Mouse (Mus musculus): ENCODE measurements around the gene Taok2. TPM values are rescaled to one million over a fixed set of nuclear protein-coding genes. Genes with fewer than 3 reads are reported as not detected.
A peak's percentile ranks its signal among the peaks of the same experiment; 100 is the strongest.

Gene Taok2
- total RNA-seq, 2 experiments from 2014 or later = 20.3 to 26.4 TPM

- DNase-seq = no peak
Observed at GRCm38 (mm10) chr7:126870520-126870891, 14.0 kb downstream of the Taok2 start.

DNA sequence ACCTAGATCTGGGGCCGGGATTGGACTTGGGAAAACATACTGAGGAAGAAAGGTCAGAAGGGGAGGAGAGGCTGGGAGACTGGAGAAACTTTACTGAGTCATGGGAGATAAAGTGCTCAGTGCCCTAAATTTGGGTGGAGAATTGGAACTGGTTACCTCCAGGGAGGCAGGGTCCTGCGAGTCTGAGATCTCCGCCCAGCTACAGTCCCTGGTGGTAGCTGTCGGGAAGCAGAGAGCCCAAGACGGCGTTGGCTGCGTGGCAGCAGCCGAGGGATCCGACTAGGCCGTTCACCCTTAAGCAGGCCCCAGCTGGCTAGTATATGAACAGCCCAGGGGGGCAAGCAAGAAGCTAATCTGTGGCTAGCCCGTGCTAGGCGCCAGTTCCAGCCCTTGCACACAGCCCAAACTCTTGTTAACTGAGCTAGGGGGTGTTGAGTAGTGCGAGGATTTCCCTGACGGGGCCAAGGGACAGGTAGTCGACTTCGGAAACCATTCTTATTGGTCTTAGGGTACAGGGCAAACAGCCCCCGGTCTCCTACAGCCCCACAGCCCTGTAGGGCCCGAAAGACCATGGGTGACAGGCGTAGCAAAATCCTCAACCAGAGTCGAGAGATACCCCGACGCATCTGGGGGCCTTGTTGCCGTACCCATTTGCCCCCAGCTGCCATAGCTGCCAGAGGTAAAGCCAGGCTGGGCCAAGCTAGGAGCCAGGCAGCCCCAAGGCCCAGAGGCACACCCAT, 14.6 kb downstream of the Taok2 start:
- no peak for DNase-seq

DNA sequence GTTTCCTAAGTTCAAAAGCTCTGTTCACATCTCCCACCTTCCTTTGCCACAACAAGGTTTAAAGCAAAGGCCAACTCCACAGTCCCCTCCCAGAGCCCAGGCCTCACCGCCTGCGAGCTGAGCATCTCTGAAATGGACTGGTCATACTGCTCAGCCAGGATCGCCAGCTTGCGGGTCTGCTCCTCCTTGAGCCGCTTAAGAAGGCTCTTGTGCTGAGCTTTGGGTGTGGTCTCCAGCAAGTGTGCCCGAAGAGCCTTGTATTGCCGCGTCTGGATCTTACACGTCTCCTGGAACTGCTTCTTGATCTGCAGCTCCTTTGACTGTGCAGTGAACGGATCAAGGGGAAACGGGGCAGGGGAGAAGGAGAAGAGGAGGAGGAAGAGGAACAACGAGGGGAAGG, 16.5 kb downstream of the Taok2 start:
- no peak for DNase-seq

GRCm38 (mm10) chr7:126867534-126867933, 17.0 kb downstream of the Taok2 start:
- no peak for DNase-seq

GRCm38 (mm10) chr7:126863791-126864190, 20.7 kb downstream of the Taok2 start:
- no peak for DNase-seq

- peak; percentile 87 for DNase-seq
Observed at GRCm38 (mm10) chr7:126862147-126862784, 22.2 kb downstream of the Taok2 start, which contains the start of gene Ino80e. TSS of gene Ino80e (minus strand) at chr7:126862377.

- DNase-seq = peak; percentile 93
Observed at GRCm38 (mm10) chr7:126861429-126862130, 22.9 kb downstream of the Taok2 start, which contains the start of gene Hirip3. TSS of gene Hirip3 (plus strand) at chr7:126861972.

GRCm38 (mm10) chr7:126860987-126861386, 23.5 kb downstream of the Taok2 start:
- DNase-seq = no peak

DNA sequence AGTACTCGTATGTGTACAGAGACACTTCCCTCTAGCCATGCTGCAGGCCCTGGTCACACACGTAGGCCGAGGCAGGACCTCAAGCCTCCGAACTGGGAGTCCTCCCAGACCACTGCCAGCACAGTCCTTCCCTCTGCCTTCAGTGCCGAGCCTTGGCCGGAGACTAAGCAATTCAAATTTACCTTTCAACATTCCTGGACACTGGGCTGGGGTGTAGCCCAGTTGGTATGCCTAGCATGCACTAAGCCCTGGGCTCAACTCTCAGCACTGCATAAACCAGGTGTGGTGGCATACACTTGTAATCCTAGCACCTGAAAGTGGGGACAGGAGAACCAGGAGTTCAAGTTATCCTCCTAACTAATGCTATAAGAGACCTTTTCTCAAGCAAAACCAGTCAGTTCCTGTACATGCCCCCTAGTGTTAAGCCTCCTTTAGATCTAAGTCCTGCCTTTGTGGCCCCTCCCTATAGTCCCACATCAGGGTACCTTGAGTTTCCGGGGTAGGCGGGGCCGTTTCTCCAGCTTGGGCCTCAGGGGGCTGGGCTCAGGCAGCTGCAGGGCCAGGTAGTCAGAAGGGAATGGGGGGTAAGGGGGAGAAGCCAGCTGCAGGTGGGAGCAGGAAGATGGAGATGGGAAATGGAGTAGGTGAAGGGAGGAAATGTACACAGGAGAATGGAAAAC, 27.6 kb downstream of the Taok2 start:
- no peak for DNase-seq

DNA sequence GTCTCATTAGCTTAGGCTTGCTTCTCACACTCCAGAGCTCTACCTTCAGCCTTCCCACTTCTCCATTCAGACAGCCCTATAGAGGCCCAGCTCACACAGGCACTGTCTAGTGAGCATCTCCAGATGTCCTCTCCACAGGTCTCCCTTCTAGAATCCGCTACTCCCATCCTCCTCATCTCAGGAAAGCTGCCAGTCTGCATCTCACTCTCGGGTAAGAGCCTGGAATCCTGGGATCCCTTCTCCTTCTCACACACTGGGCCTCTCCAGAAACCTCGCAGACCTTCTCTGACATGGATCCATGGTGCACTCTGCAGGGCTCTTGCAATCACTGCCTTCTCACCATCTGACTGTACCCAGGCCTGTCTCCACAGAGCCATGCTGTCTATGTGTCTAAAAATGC, 28.9 kb downstream of the Taok2 start:
- no peak for DNase-seq

DNA sequence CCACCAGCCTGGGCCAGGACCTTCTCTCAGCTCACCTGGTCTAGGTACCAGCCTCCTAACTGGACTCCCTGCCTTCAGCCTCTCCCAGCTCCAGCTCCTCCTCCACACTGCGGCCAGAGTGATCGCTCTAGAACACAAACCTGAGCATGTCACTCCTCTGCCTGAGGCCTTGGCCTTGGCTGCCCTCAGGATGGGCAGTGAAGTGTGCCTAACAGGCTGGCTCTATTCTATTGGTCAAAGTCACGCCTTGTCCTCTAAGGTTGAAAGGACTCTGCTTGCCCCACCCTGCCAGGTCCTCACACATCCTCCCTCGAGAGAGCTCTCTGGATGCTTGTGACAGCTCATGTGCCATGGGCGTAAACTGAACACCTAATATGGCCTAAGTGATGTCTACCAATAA, 31.0 kb downstream of the Taok2 start:
- DNase-seq = no peak

DNA sequence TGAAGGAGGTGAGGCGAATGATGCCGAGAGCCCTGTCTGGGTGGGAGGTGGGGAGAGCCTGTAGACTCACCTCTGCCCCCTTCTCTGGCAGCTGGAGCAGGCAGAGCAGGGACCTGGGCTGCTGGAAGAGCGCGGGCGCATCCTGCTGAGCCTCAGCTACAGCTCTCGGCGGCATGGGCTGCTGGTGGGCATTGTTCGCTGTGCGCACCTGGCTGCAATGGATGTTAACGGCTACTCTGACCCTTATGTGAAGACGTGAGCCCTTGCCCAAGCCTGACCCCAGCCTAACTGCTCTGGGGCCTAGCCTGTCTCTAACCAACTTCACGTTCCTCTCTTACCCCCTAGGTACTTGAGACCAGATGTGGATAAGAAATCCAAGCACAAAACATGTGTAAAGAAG, 33.3 kb downstream of the Taok2 start:
- DNase-seq = no peak

DNA sequence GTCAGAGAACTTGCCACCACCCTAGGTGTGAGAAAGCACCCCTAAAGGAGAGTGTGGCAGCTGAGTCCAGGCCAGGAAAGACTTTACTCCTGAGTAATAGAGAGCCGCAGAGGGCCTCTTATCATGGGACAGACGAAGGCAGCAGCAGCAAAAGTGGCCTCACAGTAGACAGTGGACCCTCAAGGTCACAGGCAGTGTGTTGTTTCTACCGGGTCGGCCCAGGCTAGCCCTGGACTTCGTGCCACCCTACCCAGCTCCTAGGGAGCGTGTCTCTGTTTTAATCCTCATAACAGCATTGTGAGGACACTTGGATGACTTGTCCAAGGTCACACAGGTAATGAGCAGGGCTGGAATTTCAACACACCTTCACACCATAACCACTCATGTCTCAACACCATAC, 34.3 kb downstream of the Taok2 start:
- DNase-seq = no peak

- no peak for DNase-seq
Observed at GRCm38 (mm10) chr7:126848794-126849193, 35.7 kb downstream of the Taok2 start.

GRCm38 (mm10) chr7:126847421-126848398, 36.8 kb downstream of the Taok2 start:
- no peak for DNase-seq

- no peak for DNase-seq
Observed at GRCm38 (mm10) chr7:126847116-126847420, 37.4 kb downstream of the Taok2 start, which contains the start of gene Doc2a. TSS of gene Doc2a (plus strand) at chr7:126847416.

DNA sequence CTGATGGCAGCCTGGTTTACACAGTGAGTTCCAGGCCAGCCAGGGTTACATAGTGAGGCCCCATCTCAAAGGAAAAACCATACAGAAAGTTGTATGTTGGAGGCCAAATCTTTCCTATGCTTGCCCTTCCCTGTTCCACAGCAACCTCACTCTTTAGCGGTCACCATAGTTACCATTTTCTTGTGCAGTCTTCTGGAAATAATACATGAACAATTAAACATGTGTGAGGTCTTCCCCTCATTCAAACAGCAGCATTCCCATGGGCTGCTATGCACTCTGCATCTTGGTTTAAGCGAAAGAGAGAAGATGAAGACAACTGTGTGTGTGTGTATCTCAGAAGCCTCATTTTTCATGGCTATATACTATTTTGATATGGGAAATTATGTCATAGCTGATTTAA, 39.0 kb downstream of the Taok2 start:
- DNase-seq = no peak

GRCm38 (mm10) chr7:126843276-126843675, 41.2 kb downstream of the Taok2 start:
- no peak for DNase-seq

DNA sequence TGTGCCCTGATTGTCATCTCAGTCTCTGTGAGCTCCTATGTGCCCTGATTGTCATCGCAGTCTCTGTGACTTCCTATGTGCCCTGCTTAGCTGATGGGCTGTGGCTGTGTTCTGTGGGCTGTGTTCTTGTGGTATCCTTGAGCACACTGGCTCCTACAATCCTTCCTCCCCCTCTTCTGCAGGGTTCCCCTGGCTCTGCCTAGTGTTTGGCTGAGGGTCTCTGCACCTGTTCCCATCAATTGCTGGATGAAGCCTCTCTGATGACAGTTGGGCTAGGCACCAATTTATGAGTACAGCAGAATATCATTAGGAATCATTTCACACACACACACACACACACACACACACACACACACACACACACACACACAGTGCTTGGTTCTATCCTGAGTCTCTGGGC, 51.2 kb downstream of the Taok2 start:
- no peak for DNase-seq

DNA sequence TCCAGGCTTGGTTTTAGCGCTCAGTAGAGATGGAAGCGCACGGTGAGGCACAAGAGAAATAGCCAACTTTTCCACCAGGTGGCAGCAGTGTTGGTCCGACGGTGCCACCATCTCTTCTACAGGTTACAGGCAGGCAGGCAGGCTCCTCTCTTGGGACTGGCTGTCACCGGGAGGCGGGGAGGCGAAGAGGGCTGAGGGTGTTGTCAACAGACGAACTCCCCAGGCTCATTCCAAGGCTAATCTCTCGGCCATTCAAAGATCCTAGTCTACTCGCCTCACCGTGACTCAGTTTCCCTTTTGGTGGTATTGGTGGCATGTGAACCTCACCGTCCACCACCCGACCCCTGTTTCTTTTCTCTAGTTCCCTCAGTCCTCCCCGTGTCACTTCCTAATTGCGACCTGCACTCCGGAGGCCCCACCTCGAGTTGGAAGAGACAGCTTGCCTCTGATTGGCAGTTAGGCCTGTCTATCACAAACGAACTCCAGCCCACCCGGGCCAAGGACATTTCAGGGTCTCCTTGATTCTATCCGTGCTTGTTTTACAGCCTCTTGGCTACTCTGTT, 52.4 kb downstream of the Taok2 start:
- DNase-seq = peak; percentile 59

GRCm38 (mm10) chr7:126831539-126831938, 53.0 kb downstream of the Taok2 start, which contains the start of gene 4930451I11Rik:
TSS of gene 4930451I11Rik (minus strand) at chr7:126831639.
- DNase-seq = no peak
